Mouse (Mus musculus): ENCODE results near the gene Nxpe5.
"Not testable (repeated sequence)": the region's sequence is repeated elsewhere in the genome, so short reads cannot be mapped to it uniquely, and the experiment has no call there.

Nxpe5 gene

DNA sequence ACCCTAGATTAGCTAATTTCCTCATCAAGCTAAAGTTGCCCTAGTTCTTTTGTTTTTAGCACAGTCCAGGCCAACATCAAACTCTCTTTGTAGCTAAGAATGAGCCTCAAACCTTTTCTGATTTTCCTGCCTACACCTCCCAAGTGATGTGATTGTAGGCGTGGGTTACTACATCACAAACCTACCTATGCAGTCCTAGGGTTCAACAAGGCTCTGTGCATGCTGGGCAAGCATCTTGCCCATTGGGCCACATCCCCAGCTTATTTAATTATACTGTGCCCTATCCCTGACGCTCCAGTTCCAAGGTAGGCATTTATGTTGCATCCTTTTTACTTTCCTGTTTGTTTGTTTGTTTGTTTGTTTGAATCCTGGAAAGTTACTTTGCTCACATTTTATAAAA, at the start of gene Nxpe5:
Nxpe5 (plus strand) TSS at position 199 of the 400 bp plus-strand sequence.
- no peak for DNase-seq

- peak; percentile 89 for DNase-seq
These were observed 38.6 kb upstream of the Nxpe5 start, which contains the start of the genes Taf6 and Cnpy4 for GRCm38 (mm10) chr5:138186950-138187638. Gene Taf6 (minus strand): TSS chr5:138187451. Gene Cnpy4 (plus strand): TSS chr5:138187485.

GRCm38 (mm10) chr5:138187661-138188306, 37.9 kb upstream of the Nxpe5 start:
- peak; percentile 74 to 83 for DNase-seq

DNA sequence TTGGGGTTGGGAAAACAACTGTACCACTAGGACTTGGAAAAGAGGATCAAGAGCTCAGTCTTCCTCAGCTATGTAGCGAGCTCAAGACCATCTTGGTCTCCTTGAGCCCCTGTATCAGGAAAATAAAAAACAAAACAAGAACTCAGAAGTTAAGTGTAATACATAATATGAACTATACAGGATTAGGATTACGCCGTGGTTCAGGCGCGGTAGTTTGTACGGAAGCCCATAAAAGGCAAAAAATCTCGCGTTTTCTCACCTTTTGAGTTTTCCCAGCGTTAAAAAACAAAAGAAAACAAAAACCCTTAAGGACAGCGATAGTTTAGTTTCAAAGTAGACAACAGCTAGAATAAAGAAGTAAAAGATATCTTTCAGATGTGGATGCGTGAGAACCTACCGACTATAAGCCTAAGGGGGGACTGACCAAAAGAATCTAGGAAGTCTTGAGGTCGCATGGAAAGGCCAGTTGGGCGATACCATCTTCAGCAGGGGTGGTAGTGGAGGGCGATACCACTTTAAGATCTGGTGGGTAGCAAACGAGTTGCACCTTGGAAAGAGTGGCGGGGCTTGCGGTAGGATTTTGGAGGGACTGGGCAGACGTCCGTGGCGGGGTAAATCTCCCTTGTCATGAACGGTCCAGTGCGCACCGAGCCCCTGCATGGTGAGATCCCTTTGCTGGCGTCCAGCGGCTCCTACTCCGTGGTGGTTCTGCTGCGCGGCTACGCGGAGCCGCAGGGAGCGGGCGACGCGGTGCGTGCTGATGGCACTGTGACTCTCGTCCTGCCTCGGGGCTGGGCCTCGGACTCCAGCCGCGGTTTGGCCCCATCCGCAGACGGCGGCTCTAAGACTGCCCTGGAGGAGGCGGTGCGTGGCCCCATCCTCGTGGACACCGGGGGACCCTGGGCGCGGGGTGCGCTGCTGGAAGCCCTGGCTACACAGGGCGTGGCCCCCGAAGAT, 31.6 kb upstream of the Nxpe5 start, which contains the start of gene Mblac1:
Mblac1 (plus strand) TSS at position 544 of the 957 bp plus-strand sequence.
- peak; percentile 91 to 93 for DNase-seq

DNA sequence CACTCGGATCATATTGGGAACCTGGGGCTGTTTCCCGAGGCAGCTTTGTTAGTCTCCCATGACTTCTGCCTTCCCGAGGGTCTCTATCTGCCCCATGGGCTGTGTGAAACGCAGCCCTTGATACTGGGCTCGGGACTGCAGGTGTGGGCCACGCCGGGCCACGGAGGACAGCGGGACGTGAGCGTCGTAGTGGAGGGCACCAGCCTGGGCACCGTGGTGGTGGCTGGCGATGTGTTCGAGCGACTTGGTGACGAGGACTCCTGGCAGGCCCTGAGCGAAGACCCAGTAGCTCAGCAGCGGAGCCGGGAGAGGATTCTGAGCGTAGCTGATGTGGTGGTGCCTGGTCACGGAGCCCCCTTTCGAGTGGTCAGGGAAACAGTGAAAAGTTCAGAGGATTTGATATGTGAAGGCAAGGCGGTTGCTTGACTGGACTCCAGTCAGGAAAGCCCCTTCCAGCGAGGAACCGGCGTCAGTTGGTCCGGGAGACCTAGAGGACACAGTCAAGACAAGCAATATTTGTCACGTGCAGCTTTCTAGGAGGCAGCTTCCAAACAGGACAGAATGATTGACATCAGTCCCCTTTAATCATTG, 30.8 kb upstream of the Nxpe5 start:
- peak; percentile 65 to 69 for DNase-seq

DNA sequence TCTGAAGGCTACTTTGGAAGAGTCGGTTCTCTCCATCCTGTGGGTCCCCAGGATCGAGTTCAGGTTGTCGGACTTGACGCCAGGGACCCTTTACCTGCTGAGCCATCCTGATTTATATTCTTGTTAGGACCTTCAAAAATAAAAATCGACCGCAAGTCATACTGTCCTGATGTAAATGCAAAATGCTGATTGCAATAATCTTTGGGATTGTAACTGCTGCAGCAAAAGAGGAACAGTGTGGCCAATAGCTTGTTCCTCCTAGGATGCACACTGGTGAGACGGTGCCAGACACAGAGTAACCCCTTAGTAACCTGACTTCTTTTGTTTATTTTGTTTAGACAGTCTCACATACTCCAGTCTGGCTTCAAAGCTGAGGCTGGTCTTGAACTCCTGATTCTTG, 30.2 kb upstream of the Nxpe5 start:
- no peak for DNase-seq

DNA sequence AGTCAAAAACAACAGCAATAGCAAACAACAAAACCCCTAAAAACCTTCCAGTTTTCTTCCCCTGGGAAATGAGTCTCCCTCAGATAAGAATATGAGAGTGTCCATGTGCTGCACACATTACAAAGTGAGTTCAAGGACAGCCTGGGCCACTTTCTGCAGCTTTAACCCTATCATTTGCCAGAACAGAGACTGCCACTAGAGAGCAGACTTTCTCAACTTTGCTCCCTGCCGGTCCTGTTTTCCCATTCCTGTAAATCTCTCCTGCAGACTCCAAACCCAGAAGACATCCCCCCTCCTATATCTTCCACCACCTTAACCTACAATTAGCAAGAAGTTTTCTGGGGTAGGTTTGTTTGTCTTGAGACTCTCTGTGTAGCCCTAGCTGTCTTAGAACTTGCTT, 26.1 kb upstream of the Nxpe5 start:
- DNase-seq, result peak; percentile 50 to 54

DNA sequence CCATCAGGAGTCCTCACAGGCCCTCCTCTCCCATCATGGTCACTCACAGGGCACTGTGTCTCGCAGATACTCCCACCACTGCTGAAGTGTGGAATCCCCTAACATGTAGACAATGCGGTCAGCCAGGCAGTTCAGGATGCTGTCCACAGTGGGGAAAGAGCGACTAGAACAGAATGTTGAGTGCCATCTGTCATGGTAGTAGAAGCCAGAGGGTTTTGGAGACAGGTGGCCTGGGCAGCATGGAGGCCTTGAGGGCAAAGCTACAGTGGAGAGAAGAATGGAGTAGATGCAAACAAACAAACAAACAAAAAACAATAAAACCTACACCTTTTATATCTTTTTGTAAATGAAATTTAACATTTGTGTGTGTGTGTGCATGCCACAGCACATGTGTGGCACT, 23.6 kb upstream of the Nxpe5 start:
- DNase-seq, result peak; percentile 49 to 57

- no peak for DNase-seq
These were observed 18.4 kb upstream of the Nxpe5 start for GRCm38 (mm10) chr5:138207253-138207652.

- DNase-seq, result no peak
These were observed 17.8 kb upstream of the Nxpe5 start for GRCm38 (mm10) chr5:138207873-138208272.

DNA sequence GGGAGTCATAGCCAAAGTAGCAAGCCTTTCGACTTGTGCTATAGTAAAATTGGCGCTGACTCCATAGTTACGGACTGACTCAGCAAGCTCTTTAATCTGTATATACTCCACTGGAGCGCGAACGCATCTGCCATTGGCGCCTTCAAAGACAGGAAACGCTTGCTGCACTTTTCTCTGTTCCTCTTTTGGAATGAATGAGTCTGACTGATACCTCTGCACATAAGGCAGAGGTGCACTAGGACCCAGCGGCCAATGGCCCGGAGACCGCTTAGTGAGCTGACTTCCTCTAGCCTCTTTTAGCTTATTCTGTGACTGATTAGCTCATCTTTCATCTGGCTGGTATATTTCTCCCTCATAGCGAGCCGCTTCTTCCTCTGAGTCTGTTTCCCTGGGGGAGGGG, 9.1 kb upstream of the Nxpe5 start:
- DNase-seq, result not testable (repeated sequence)

DNA sequence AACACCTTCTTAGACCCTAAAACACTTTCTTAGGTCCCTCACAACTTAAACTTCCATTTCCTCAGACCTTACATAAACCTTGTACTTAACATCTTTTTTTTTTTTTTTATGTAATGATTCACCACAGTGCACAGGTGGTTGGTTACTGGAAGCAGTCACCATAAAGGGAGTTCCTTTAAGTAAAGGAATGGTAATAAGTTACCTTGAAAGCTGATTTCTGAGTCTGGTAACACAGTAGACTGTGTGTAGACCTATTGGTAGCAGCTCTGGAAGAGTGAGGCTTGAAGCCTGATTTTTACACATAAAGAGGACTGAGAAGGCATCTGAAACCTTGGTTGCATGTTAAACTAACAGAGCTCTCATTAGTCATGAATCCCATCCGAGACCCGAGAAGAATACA, 5.8 kb upstream of the Nxpe5 start:
- DNase-seq, result no peak

GRCm38 (mm10) chr5:138222111-138222510, 3.6 kb upstream of the Nxpe5 start:
- DNase-seq, result peak; percentile 85 to 94

- DNase-seq, result no peak
These were observed 2.4 kb upstream of the Nxpe5 start for GRCm38 (mm10) chr5:138223287-138223686.

DNA sequence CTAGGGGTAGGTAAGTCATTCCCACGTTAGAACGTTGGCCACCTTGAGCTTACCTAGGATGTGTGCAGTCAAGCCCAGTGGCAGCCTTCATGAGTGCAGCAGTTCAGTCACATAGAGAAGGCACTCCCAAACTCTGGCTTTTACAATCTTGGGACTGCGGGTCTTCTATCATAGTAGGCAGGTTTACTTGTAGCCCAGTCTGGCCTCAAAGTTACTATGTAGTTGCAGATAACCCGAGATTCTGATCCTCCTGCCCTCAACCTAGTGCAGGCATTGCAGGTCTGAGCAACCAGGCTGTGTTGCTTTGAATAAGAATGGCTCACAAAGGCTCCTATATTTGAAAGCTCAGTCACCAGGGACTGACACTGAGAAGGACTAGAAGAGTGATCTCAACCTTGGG, 793 bp downstream of the Nxpe5 start:
- DNase-seq, result no peak

DNA sequence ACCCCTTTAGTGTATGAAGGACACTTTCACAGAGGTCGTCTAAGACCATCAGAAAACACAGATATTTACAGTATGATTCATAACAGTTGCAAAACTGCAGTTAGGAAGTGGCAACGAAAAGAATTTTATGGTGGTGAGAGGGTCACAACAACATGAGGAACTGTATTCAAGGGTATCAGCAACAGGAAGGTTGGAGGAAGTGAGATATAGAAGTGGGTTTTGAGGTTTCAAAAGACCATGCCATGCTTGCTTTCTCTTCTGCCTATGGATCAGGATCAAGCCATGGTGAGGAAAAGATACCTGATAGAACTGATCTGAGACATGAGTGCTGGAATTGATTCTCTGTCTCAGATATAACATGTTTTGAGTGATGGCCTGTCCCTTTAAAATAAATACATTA, 1.7 kb downstream of the Nxpe5 start:
- DNase-seq, result no peak

DNA sequence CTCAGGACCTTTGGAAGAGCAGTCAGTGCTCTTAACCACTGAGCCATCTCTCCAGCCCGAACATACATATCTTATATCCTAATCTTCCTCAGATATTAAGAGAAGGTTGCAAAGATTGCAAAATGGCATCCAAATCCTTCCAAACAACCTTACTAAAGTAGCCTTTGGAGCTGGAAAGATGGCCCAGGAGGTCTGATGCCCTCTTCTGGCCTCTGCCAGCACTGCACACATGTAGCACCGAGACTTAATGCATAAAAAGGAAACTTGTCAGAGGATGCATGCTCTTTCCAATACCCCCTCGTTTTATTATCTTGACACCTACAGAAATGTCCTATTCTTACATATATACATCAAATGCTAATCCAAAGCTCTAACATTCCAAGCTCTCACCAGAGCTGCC, 2.3 kb downstream of the Nxpe5 start:
- DNase-seq, result peak; percentile 56 to 71

GRCm38 (mm10) chr5:138229511-138229910, 3.8 kb downstream of the Nxpe5 start:
- no peak for DNase-seq

DNA sequence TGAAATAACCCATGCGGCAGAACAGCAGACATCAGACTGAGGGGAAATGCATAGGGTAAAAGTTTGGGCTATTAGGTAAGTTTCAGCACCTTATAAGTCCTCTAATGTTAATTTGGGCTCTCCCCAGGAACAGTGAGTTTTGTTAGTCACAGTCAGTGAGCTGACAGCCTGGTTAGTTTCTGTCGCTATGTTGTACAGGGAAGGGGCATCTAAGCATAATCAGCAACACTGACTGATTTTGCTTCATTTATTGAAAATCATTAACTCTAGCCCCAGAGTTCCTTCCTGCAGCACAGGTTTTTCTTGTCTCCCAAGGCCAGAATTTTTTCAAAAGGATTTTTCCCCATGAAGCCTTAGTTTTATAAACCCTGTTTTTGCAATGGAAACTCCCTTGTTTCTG, 8.1 kb downstream of the Nxpe5 start:
- no peak for DNase-seq

DNA sequence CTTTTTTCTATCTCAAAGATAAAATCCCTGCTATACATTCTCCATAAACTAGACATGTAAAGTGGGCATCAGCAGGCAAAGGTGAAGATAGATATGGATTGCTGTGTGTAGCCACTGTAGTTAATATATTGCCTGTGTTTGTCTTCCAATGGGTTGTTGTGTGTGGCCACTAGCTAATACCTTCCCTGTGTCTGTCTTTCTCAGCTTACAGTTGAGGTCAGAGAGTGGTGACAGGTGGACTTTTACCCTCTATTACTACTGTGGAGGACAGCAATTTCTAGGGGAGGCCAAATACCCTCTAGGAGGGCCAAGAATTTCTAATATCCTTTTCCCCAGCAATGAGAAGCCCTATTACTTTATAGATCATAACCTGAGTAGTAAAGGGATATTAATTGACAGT, 8.5 kb downstream of the Nxpe5 start:
- DNase-seq, result no peak

DNA sequence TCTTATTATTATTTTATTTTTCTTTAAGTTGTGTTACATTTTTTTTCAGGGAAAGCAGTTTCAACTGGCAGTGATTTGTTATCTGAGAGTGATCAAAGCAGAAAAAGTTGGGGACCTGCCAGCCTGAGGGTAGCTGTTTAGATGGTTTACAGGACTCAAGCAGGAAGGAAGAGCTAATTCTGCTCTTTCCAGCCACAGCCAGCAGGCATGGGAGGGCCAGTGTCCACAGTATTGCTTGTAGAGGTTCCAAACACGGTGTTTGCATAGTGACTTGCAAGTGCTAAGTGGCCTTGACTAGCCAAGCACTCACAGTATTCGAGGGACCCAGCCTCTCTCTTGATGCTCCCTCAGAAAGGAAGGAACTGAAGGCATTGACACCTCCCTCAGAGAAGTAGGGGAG, 15.8 kb downstream of the Nxpe5 start:
- no peak for DNase-seq

DNA sequence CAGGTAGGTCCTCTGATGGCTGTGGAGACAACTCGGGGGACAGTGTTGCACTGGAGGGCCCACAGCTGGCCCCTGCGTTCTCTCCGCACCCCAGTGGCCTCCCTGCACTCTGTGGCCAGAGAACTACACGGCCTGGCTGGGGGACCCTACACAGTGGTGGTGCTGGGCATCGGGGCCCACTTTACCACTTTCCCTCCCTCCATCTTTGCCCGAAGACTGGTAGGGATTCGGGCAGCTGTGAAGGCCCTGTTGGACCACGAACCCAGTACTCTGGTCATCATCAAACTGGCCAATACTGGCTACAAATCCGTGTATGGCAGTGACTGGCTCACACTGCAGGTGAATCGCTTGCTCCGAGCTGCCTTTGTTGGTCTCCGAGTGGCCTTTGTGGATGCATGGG, 25.4 kb downstream of the Nxpe5 start:
- no peak for DNase-seq

- no peak for DNase-seq
These were observed 27.4 kb downstream of the Nxpe5 start for GRCm38 (mm10) chr5:138253061-138253460.
